9 mouse cellular contexts compared by ENCODE assay signal in the genomic region with DNA sequence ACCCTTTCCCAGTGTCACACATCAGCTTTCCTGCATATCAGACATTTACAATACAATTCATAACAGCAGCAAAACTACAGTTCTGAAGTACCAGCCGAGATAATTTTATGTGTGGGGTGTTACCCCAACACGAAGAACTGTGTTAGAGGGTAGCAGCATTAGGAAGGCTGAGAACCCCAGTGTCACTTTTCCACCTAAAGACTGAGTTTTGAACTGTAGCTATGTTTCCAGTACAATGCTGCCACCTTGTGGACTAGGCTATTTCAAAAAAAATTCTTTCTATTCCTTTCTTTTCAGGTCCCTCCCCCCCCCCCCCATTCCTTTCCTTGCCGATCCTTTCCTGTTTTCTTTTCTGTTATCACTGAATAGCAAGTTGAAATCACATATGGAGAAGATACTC. TPM values are rescaled to one million over a fixed set of nuclear protein-coding genes. Genes with fewer than 3 reads are reported as not detected.
DNase-seq lines count a peak whose midpoint lies in the region; ATAC-seq and TF ChIP-seq lines count a peak whose summit lies in the region.
"Had no signal": no experiment of that assay in that cellular context is flagged by ENCODE, and none has a peak within 500 bp of the region (broad histone marks: within the 10 kb centered on the region; RNA-seq: fewer than 3 reads in every experiment).

No protein-coding gene starts in this region.

- DNase-seq in heart, adult 8-10 months (ENCODE audit: low spot score), result peak; percentile 48
- no peak for DNase-seq in spleen, adult 2 months (ENCODE audit: low read depth in 1 of 2, low spot score in 2 of 2)
- DNase-seq in spleen, postnatal 14 days (ENCODE audit: low spot score in 2 of 2), result no peak
- DNase-seq in brain, embryonic 14.5 days (ENCODE audit: low read depth), result peak; percentile 62
- no peak for DNase-seq in ovary, adult 18-20 months (ENCODE audit: low spot score)

- TF ChIP-seq POLR2A in spleen, adult 2 months (IDR thresholded peaks at IDR 0.05; ENCODE audit: low read depth, low read length), result no peak
- no peak for TF ChIP-seq POLR2A in brain, embryonic 14.5 days (IDR thresholded peaks at IDR 0.05; ENCODE audit: borderline replicate concordance, extremely low read depth, insufficient read depth, insufficient read length, poor library complexity, severe bottlenecking)

- H3K4me3 ChIP-seq in heart, embryonic 11.5 days (ENCODE audit: low read depth, low read length), result no peak overlapping the region
- H3K4me3 ChIP-seq in spleen, adult 2 months (ENCODE audit: extremely low read depth, insufficient read depth, insufficient read length), result no peak overlapping the region
- H3K4me3 ChIP-seq in intestine, postnatal 0 days (ENCODE audit: low read depth, low read length), result no peak overlapping the region

- no peaks in the 10 kb centered on the region for H3K9me3 ChIP-seq in heart, embryonic 11.5 days (replicated peaks; ENCODE audit: control insufficient read depth, low read length)
- no peaks in the 10 kb centered on the region for H3K9me3 ChIP-seq in intestine, postnatal 0 days (ENCODE audit: control insufficient read depth)

- H3K27ac ChIP-seq in heart, embryonic 11.5 days (ENCODE audit: low read depth, low read length), result no peak overlapping the region
- no peak overlapping the region for H3K27ac ChIP-seq in spleen, adult 2 months (ENCODE audit: insufficient read depth, low read length)
- no peak overlapping the region for H3K27ac ChIP-seq in intestine, postnatal 0 days (ENCODE audit: low read depth, low read length)

- ATAC-seq in heart, embryonic 11.5 days (replicated peaks; ENCODE audit: insufficient number of reproducible peaks, low FRiP score, low TSS enrichment), result no peak
- no peak for ATAC-seq in intestine, postnatal 0 days
- ATAC-seq in megakaryocyte progenitor cell, adult 5-6 weeks (replicated peaks; ENCODE audit: poor library complexity), result peak; percentile 74

- WGBS in heart, embryonic 11.5 days (ENCODE audit: insufficient replicate concordance), result 39% methylated on average over 3 of the region's 3 CpGs
- 18% methylated on average over 3 of the region's 3 CpGs for WGBS in spleen, adult 2 months
- WGBS in intestine, postnatal 0 days, result 34% methylated on average over 3 of the region's 3 CpGs

- no peak overlapping the region for H3K9ac ChIP-seq in heart, embryonic 11.5 days (ENCODE audit: low read depth, low read length)
- H3K9ac ChIP-seq in intestine, postnatal 0 days (ENCODE audit: low read depth, low read length), result no peak overlapping the region

- H3K4me1 ChIP-seq in heart, embryonic 11.5 days (ENCODE audit: control insufficient read depth, insufficient read depth, low read length), result no peaks in the 10 kb centered on the region
- no peaks in the 10 kb centered on the region for H3K4me1 ChIP-seq in spleen, adult 2 months (ENCODE audit: control insufficient read depth, insufficient read depth, insufficient read length)
- H3K4me1 ChIP-seq in intestine, postnatal 0 days (replicated peaks; ENCODE audit: control insufficient read depth, insufficient read depth, low read length), result no peaks in the 10 kb centered on the region

- no peaks in the 10 kb centered on the region for H3K27me3 ChIP-seq in heart, embryonic 11.5 days (ENCODE audit: control insufficient read depth, insufficient read depth, low read length)
- no peaks in the 10 kb centered on the region for H3K27me3 ChIP-seq in spleen, adult 2 months (ENCODE audit: control insufficient read depth, insufficient read depth, low read length)
- H3K27me3 ChIP-seq in intestine, postnatal 0 days (replicated peaks; ENCODE audit: control insufficient read depth, insufficient read depth, low read length), result no peaks in the 10 kb centered on the region

- 0 out of 2 replicates have a peak, but pooled peaks have one; percentile 6 for TF ChIP-seq CTCF in spleen, adult 2 months (IDR thresholded peaks at IDR 0.05; ENCODE audit: extremely low read depth, insufficient read depth, insufficient read length, insufficient replicate concordance)
- TF ChIP-seq CTCF in brain, embryonic 14.5 days (IDR thresholded peaks at IDR 0.05; ENCODE audit: borderline replicate concordance, extremely low read depth, insufficient read depth, insufficient read length), result peak; percentile 33; the same call in 1 of the 2 replicates
- TF ChIP-seq CTCF in intestine, postnatal 0 days (IDR thresholded peaks at IDR 0.05; ENCODE audit: low read depth), result peak; percentile 66

- H3K4me2 ChIP-seq in heart, embryonic 11.5 days, result no peak overlapping the region
- no peak overlapping the region for H3K4me2 ChIP-seq in intestine, postnatal 0 days (replicated peaks; ENCODE audit: low read depth)

- H3K36me3 ChIP-seq in heart, embryonic 11.5 days (ENCODE audit: control insufficient read depth, insufficient read depth, low read length), result no peaks in the 10 kb centered on the region
- H3K36me3 ChIP-seq in spleen, adult 2 months (ENCODE audit: control insufficient read depth, insufficient read depth, low read length), result no peaks in the 10 kb centered on the region
- H3K36me3 ChIP-seq in intestine, postnatal 0 days (ENCODE audit: control insufficient read depth, insufficient read depth), result no peaks in the 10 kb centered on the region

RNA-seq across cellular contexts. Expression of gene Asb11, which starts 12.4 kb away (rescaled TPM):
- 100 to 1,000 TPM; 144 to 186 (median 154) TPM for total RNA-seq in heart, adult 8-10 months (2022)
- 1.3 and 2.2 TPM in 2 replicates for polyA plus RNA-seq in heart, embryonic 11.5 days (2014; fragmentation: Nextera tagmentation; extraction: Ambion mirVana)
- polyA plus RNA-seq in spleen, adult 2 months (2012; rRNA removed), result 0.07 TPM in 1 of 2 replicates, not detected in the other
- not detected in 2 replicates for polyA plus RNA-seq in brain, embryonic 14.5 days (2012; rRNA removed)
- polyA plus RNA-seq in intestine, postnatal 0 days (2015; fragmentation: Nextera tagmentation; extraction: Ambion mirVana), result 8.8 and 9.9 TPM in 2 replicates
- total RNA-seq in megakaryocyte progenitor cell, adult 5-6 weeks (2015), result not detected in 2 replicates
- not detected in 2 replicates for total RNA-seq in megakaryocyte progenitor cell, adult 5-6 weeks (2017)

RNA-seq across cellular contexts. Expression of gene Piga, which starts 29.6 kb away (rescaled TPM):
- 1 to 10 TPM; 1.4 to 2.4 (median 2.0) TPM for total RNA-seq in heart, adult 8-10 months (2022)
- polyA plus RNA-seq in heart, embryonic 11.5 days (2014; fragmentation: Nextera tagmentation; extraction: Ambion mirVana), result 10.0 and 11.2 TPM in 2 replicates
- 1.8 and 2.2 TPM in 2 replicates for polyA plus RNA-seq in spleen, adult 2 months (2012; rRNA removed)
- polyA plus RNA-seq in brain, embryonic 14.5 days (2012; rRNA removed), result 5.2 and 5.7 TPM in 2 replicates
- 8.2 and 8.8 TPM in 2 replicates for polyA plus RNA-seq in intestine, postnatal 0 days (2015; fragmentation: Nextera tagmentation; extraction: Ambion mirVana)
- total RNA-seq in megakaryocyte progenitor cell, adult 5-6 weeks (2015), result 14.4 and 18.6 TPM in 2 replicates
- 23.3 and 27.8 TPM in 2 replicates for total RNA-seq in megakaryocyte progenitor cell, adult 5-6 weeks (2017)

RNA-seq across cellular contexts. Expression of gene Asb9, which starts 56.9 kb away (rescaled TPM):
- not detected for total RNA-seq in heart, adult 8-10 months (2022)
- 0.14 TPM in 1 of 2 replicates, not detected in the other for polyA plus RNA-seq in heart, embryonic 11.5 days (2014; fragmentation: Nextera tagmentation; extraction: Ambion mirVana)
- not detected in 2 replicates for polyA plus RNA-seq in spleen, adult 2 months (2012; rRNA removed)
- polyA plus RNA-seq in brain, embryonic 14.5 days (2012; rRNA removed), result 0.11 TPM in 1 of 2 replicates, not detected in the other
- not detected in 2 replicates for polyA plus RNA-seq in intestine, postnatal 0 days (2015; fragmentation: Nextera tagmentation; extraction: Ambion mirVana)
- not detected in 2 replicates for total RNA-seq in megakaryocyte progenitor cell, adult 5-6 weeks (2015)
- not detected in 2 replicates for total RNA-seq in megakaryocyte progenitor cell, adult 5-6 weeks (2017)
- total RNA-seq: layer of hippocampus, postnatal 14 days had no signal

Comparison
In these comparisons a context has a peak if more than half of its experiments do, and no peak if none do; other contexts are left out.
1. DNase-seq: peak in heart, adult 8-10 months (single experiment) and brain, embryonic 14.5 days (single experiment); none in spleen, adult 2 months (0 of 2), spleen, postnatal 14 days (0 of 2) and ovary, adult 18-20 months (single experiment).
2. CTCF ChIP-seq: peak in every context shown above with its lines; median percentile 66 in intestine, postnatal 0 days; 33 in brain, embryonic 14.5 days; 6 in spleen, adult 2 months.